Mouse (Mus musculus) gastrocnemius, postnatal 10 days (tissue): ENCODE measurements around the gene Cdk5rap2. TPM values are rescaled to one million over a fixed set of nuclear protein-coding genes. Genes with fewer than 3 reads are reported as not detected.

Experiments
- total RNA-seq, 2 experiments: library from RNA; stranded (reverse); gene quantifications; 2 replicates each; pipeline ENCODE4 v1.2.3; 2021

Gene Cdk5rap2
- total RNA-seq, 2 experiments from 2014 or later: 8.1 to 10.8 TPM

Other genes starting within 250 kb of the Cdk5rap2 start
- gene Megf9, start 124.6 kb upstream of the Cdk5rap2 start, total RNA-seq: 10 to 100 TPM; 10.7 to 12.8 TPM